Mouse (Mus musculus) kidney, adult 2 months (tissue): ENCODE data around the gene Fhit.

Experiments used
- CTCF ChIP-seq: fragments of 200-500 bp; conservative IDR thresholded peaks from 2 replicates; pipeline ENCODE4 v1.5.1; 2011; ENCODE audit warnings: low read depth, mild to moderate bottlenecking, control low read depth, low read length, moderate library complexity, mixed read lengths; ENCODE audit not compliant: insufficient read depth, insufficient read length
- POLR2A ChIP-seq: fragments of 200-500 bp; IDR thresholded peaks from one replicate; pipeline ENCODE4 v1.6.1; 2011; ENCODE audit warnings: low read depth, low read length, control low read depth

DNA sequence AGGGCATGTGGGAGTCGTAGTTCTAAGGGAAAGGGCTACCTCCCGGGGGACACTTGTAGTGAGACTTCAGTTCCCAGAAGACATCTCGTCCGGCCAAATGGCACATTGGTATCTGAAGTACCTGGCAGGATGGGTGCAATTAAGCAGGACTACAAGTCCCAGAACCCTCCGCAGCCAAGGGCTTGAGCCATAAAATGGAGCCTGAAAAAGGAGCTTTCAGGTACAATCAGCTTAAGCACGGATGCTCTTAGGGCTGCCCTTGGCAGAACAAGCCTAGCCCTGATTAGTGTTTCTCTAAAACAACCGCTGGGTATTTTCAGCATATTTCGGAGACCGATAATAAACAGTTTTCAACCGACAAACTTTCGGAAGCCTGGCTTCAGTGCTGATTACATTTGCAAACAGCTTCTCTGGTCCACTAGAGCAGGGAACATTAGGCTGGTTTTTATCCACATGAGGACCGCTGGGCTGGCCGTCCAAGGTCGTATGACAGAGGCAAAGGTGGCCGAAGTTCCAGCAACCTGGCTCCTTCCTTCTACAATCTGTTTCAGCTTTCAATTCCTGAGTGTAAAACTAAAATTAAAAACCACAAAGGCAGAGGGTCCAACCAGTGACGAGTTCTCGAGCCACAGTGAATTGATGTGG is 907 bp downstream of the Fhit start:
- TF ChIP-seq CTCF (no peak), POLR2A (no peak)
